Mouse (Mus musculus): ENCODE measurements around the gene Lima1. TPM values are rescaled to one million over a fixed set of nuclear protein-coding genes. Genes with fewer than 3 reads are reported as not detected.
A peak's percentile ranks its signal among the peaks of the same experiment; 100 is the strongest.

Lima1 gene
- total RNA-seq, 2 experiments from 2014 or later, result 9.9 to 11.0 TPM

- intact Hi-C loops (cut with DNase I), result no loop called here
- no peak for TF ChIP-seq CTCF (IDR thresholded peaks at IDR 0.05)
- DNase-seq (ENCODE audit: extremely low spot score in 1 of 2, low spot score in 2 of 2), result no peak
- no peak overlapping the region for H3K4me3 ChIP-seq
- no peak overlapping the region for H3K27ac ChIP-seq
These were observed 22.5 kb downstream of the Lima1 start for GRCm38 (mm10) chr15:99852606-99853237.

GRCm38 (mm10) chr15:99850265-99850664 is 25.0 kb downstream of the Lima1 start:
- TF ChIP-seq CTCF (IDR thresholded peaks at IDR 0.05), result no peak
- no peak for DNase-seq (ENCODE audit: extremely low spot score in 1 of 2, low spot score in 2 of 2)
- no peak overlapping the region for H3K4me3 ChIP-seq
- intact Hi-C loops (cut with DNase I), result no loop called here
- no peak overlapping the region for H3K27ac ChIP-seq

- intact Hi-C loops (cut with DNase I), result no loop called here
- no peak for DNase-seq (ENCODE audit: extremely low spot score in 1 of 2, low spot score in 2 of 2)
- Histone ChIP-seq H3K27ac (no peak overlapping the region), H3K4me3 (no peak overlapping the region)
- no peak for TF ChIP-seq CTCF (IDR thresholded peaks at IDR 0.05)
These were observed 27.3 kb downstream of the Lima1 start for GRCm38 (mm10) chr15:99847937-99848336.

GRCm38 (mm10) chr15:99847207-99847881 is 27.9 kb downstream of the Lima1 start:
- no peak for DNase-seq (ENCODE audit: extremely low spot score in 1 of 2, low spot score in 2 of 2)
- H3K4me3 ChIP-seq, result no peak overlapping the region
- no peak overlapping the region for H3K27ac ChIP-seq
- TF ChIP-seq CTCF (IDR thresholded peaks at IDR 0.05), result no peak
- intact Hi-C loops (cut with DNase I), result no loop called here

GRCm38 (mm10) chr15:99846633-99847032 is 28.6 kb downstream of the Lima1 start:
- Histone ChIP-seq H3K4me3 (no peak overlapping the region), H3K27ac (no peak overlapping the region)
- intact Hi-C loops (cut with DNase I), result no loop called here
- no peak for DNase-seq (ENCODE audit: extremely low spot score in 1 of 2, low spot score in 2 of 2)
- no peak for TF ChIP-seq CTCF (IDR thresholded peaks at IDR 0.05)

- no peak for TF ChIP-seq CTCF (IDR thresholded peaks at IDR 0.05)
- no peak for DNase-seq (ENCODE audit: extremely low spot score in 1 of 2, low spot score in 2 of 2)
- Histone ChIP-seq H3K4me3 (no peak overlapping the region), H3K27ac (no peak overlapping the region)
- intact Hi-C loops (cut with DNase I), result loop anchor here (5.0 kb wide), 2 partner anchors 58 to 113 kb away; no protein-coding TSS in a partner anchor
These were observed 31.4 kb downstream of the Lima1 start for GRCm38 (mm10) chr15:99843856-99844255.

- DNase-seq (ENCODE audit: extremely low spot score in 1 of 2, low spot score in 2 of 2), result no peak
- no peak overlapping the region for H3K4me3 ChIP-seq
- peak; percentile 38 for TF ChIP-seq CTCF (IDR thresholded peaks at IDR 0.05)
- intact Hi-C loops (cut with DNase I), result loop anchor here (5.0 kb wide), 2 partner anchors 62 to 117 kb away; no protein-coding TSS in a partner anchor
- H3K27ac ChIP-seq, result no peak overlapping the region
These were observed 35.3 kb downstream of the Lima1 start for GRCm38 (mm10) chr15:99839910-99840309.

- Histone ChIP-seq H3K4me3 (no peak overlapping the region), H3K27ac (no peak overlapping the region)
- TF ChIP-seq CTCF (IDR thresholded peaks at IDR 0.05), result no peak
- intact Hi-C loops (cut with DNase I), result no loop called here
- no peak for DNase-seq (ENCODE audit: extremely low spot score in 1 of 2, low spot score in 2 of 2)
These were observed 36.0 kb downstream of the Lima1 start for GRCm38 (mm10) chr15:99839165-99839840.

GRCm38 (mm10) chr15:99837561-99837960 is 37.7 kb downstream of the Lima1 start:
- intact Hi-C loops (cut with DNase I), result no loop called here
- no peak overlapping the region for H3K4me3 ChIP-seq
- H3K27ac ChIP-seq, result no peak overlapping the region
- no peak for DNase-seq (ENCODE audit: extremely low spot score in 1 of 2, low spot score in 2 of 2)
- no peak for TF ChIP-seq CTCF (IDR thresholded peaks at IDR 0.05)

GRCm38 (mm10) chr15:99835191-99835590 is 40.1 kb downstream of the Lima1 start:
- intact Hi-C loops (cut with DNase I), result no loop called here
- DNase-seq (ENCODE audit: extremely low spot score in 1 of 2, low spot score in 2 of 2), result no peak
- Histone ChIP-seq H3K27ac (no peak overlapping the region), H3K4me3 (no peak overlapping the region)
- no peak for TF ChIP-seq CTCF (IDR thresholded peaks at IDR 0.05)

GRCm38 (mm10) chr15:99834681-99835080 is 40.6 kb downstream of the Lima1 start:
- no peak for DNase-seq (ENCODE audit: extremely low spot score in 1 of 2, low spot score in 2 of 2)
- intact Hi-C loops (cut with DNase I), result no loop called here
- TF ChIP-seq CTCF (IDR thresholded peaks at IDR 0.05), result no peak
- Histone ChIP-seq H3K4me3 (no peak overlapping the region), H3K27ac (no peak overlapping the region)
